Mouse (Mus musculus) stomach, postnatal 0 days (tissue): ENCODE measurements at regions not wholly inside any gene's neighbourhood (a gene's known extent, or its start where the extent isn't known, plus 50 kb on each side); places are given as distances from the start of the nearest gene placed in this dataset.

Experiments used
- ATAC-seq: fragments of 200-750 bp; cut with Nextera tagmentation; 2 replicates; pipeline ENCODE4 v1.8.0; 2017; ENCODE audit not compliant: low FRiP score, low TSS enrichment
- DNase-seq: peaks from one replicate; pipeline ENCODE4 v3.0.0-alpha.2; 2016; ENCODE audit warnings: low spot score
- H3K27ac ChIP-seq: fragments of 300-500 bp; sonication (generic); replicated peaks from 2 replicates; pipeline ENCODE4 v1.5.1; 2014; ENCODE audit warnings: mild to moderate bottlenecking, control low read depth
- H3K27me3 ChIP-seq: fragments of 300-500 bp; sonication (generic); 2 replicates; pipeline ENCODE4 v1.6.1; 2014; ENCODE audit warnings: low read length; ENCODE audit not compliant: control insufficient read depth, insufficient read depth
- H3K36me3 ChIP-seq: fragments of 300-500 bp; sonication (generic); 2 replicates; pipeline ENCODE4 v1.6.1; 2014; ENCODE audit warnings: low read length, mixed read lengths; ENCODE audit not compliant: control insufficient read depth, insufficient read depth
- H3K4me1 ChIP-seq: fragments of 300-500 bp; sonication (generic); replicated peaks from 2 replicates; pipeline ENCODE4 v1.6.1; 2014; ENCODE audit warnings: antibody characterized with exemption; ENCODE audit not compliant: control insufficient read depth, insufficient read depth
- H3K4me2 ChIP-seq: fragments of 300-500 bp; sonication (generic); replicated peaks from 2 replicates; pipeline ENCODE4 v1.6.1; 2014; ENCODE audit warnings: low read depth, mild to moderate bottlenecking, control low read depth, moderate library complexity
- H3K4me3 ChIP-seq: fragments of 300-500 bp; sonication (generic); 2 replicates; pipeline ENCODE4 v1.5.1; 2014; ENCODE audit warnings: low read depth, low read length, control low read depth
- H3K9ac ChIP-seq: fragments of 300-500 bp; sonication (generic); 2 replicates; pipeline ENCODE4 v1.6.1; 2014; ENCODE audit warnings: mild to moderate bottlenecking, low read length, control low read depth, mixed read lengths
- H3K9me3 ChIP-seq: fragments of 300-500 bp; sonication (generic); 2 replicates; pipeline ENCODE4 v1.6.1; 2016; ENCODE audit warnings: low read length; ENCODE audit not compliant: control insufficient read depth
- CTCF ChIP-seq: IDR thresholded peaks from 2 replicates; pipeline ENCODE4 v1.5.1; 2016; ENCODE audit warnings: antibody characterized with exemption, low read depth, mild to moderate bottlenecking, moderate library complexity
- EP300 ChIP-seq: optimal IDR thresholded peaks from 2 replicates; pipeline ENCODE3; 2016; ENCODE audit warnings: antibody characterized with exemption
- WGBS: fragments of 180-500 bp; shearing (Covaris S2); extraction: QIAGEN DNeasy Blood & Tissue Kit; methylation state at CpG from one replicate; pipeline ENCODE4 v1.1.7; 2014; 5-methylcytosine and 5-hydroxymethylcytosine counted together

DNA sequence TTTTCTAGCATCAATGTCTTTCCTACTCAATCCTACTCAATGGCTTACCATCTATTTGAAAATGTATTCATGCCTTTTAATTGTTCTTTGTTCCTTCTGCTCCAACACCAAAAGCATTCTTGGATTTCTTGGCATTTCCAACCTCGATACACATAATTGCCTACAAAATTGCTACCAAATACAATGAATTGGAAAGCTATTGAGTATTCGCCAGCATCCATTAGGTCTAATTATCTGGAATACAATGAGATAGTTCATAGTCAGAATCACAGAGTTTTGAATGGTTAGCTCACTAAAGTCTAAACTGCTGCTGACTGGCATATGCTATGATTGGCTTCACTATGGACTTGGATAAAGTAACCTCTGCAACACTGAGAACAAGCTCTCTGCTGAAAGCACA lies 696.8 kb downstream of the Efnb2 start:
- H3K4me2 ChIP-seq, result no peak overlapping the region
- H3K9me3 ChIP-seq, result no peaks in the 10 kb centered on the region
- no peak overlapping the region for H3K4me3 ChIP-seq
- 93% methylated on average over 2 of the region's 2 CpGs for WGBS
- no peaks in the 10 kb centered on the region for H3K27me3 ChIP-seq
- H3K36me3 ChIP-seq, result no peaks in the 10 kb centered on the region
- no peak overlapping the region for H3K9ac ChIP-seq
- no peak for TF ChIP-seq CTCF
- H3K27ac ChIP-seq, result no peak overlapping the region
- no peaks in the 10 kb centered on the region for H3K4me1 ChIP-seq
- ATAC-seq, result no peak
- DNase-seq, result no peak

GRCm38 (mm10) chr8:7956745-7957144 lies 704.3 kb downstream of the Efnb2 start:
- Histone ChIP-seq H3K4me2 (no peak overlapping the region), H3K27me3 (no peaks in the 10 kb centered on the region), H3K9ac (no peak overlapping the region), H3K27ac (no peak overlapping the region), H3K9me3 (no peaks in the 10 kb centered on the region), H3K36me3 (no peaks in the 10 kb centered on the region), H3K4me3 (no peak overlapping the region), H3K4me1 (no peaks in the 10 kb centered on the region)
- no peak for DNase-seq
- ATAC-seq, result no peak
- no peak for TF ChIP-seq EP300
- no peak for TF ChIP-seq CTCF

DNA sequence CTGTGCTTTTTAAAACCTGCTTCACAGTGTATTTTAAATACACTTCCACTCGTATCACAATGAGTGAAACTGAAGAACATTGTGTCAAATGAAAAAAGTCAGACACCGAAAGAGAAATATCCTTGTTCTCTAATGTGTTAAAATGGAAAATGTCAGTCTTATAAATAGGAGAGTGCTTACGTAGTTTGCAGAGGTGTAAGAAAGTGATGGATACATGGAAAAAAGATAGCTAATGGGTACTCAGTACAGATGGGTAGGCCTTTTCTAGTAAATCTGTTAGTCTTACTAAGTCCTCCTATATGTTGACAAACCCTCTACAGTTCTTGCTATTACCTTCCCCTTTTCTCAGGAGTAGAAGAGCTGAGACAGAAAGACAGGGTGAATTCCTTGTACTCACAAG lies 706.2 kb downstream of the Efnb2 start:
- Histone ChIP-seq H3K27me3 (no peaks in the 10 kb centered on the region), H3K4me1 (no peaks in the 10 kb centered on the region), H3K27ac (no peak overlapping the region), H3K9ac (no peak overlapping the region), H3K9me3 (no peaks in the 10 kb centered on the region), H3K4me3 (no peak overlapping the region), H3K4me2 (no peak overlapping the region), H3K36me3 (no peaks in the 10 kb centered on the region)
- 81% methylated on average over 3 of the region's 3 CpGs for WGBS
- DNase-seq, result no peak
- TF ChIP-seq CTCF (no peak), EP300 (no peak)
- ATAC-seq, result no peak

DNA sequence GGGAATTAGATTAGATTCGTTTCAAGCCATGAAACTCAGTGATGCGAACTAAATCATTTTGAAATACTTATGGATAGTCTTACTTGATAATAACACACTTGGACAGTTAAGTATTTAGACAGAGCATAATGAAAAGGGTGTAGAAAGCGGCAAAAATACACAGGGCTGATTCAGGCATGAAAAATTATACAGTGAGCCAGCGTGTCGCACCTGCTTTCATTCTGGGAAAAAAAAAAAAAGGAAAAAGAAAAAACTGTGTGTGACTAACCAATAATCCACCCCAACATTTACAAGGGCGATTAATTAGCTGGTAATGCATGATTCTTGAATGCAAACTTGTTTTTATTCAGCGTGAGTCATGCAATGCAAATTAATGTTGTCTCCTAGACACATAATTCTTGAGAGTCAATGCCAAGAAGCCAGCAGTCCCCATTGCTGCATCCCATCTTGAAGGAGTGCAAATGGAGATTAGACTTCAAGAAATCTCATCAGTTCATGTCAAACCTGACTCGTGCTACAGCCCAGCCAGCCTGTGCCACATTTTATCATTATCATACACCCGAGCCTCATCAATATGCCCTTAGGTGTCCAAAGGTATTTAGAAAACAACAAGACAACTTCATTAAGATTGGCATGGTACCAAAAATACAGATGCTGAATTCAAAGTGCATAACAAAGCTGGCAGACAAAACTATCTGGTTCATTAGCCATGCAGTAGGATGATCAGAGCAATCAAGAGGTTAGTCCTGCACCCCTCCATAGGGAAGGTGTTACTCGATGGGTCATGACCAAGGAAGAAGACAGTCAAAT lies 714.9 kb downstream of the Efnb2 start:
- DNase-seq (no peak), ATAC-seq (no peak)
- H3K27me3 ChIP-seq, result no peaks in the 10 kb centered on the region
- H3K4me3 ChIP-seq, result no peak overlapping the region
- no peak overlapping the region for H3K27ac ChIP-seq
- WGBS, result 76% methylated on average over 10 of the region's 10 CpGs
- no peaks in the 10 kb centered on the region for H3K9me3 ChIP-seq
- H3K9ac ChIP-seq, result no peak overlapping the region
- TF ChIP-seq CTCF (no peak), EP300 (no peak)
- no peaks in the 10 kb centered on the region for H3K36me3 ChIP-seq
- H3K4me1 ChIP-seq, result no peaks in the 10 kb centered on the region
- H3K4me2 ChIP-seq, result no peak overlapping the region

- H3K4me2 ChIP-seq, result no peak overlapping the region
- no peak for ATAC-seq
- no peaks in the 10 kb centered on the region for H3K36me3 ChIP-seq
- H3K9me3 ChIP-seq, result no peaks in the 10 kb centered on the region
- no peaks in the 10 kb centered on the region for H3K27me3 ChIP-seq
- DNase-seq, result no peak
- no peak overlapping the region for H3K4me3 ChIP-seq
- 85% methylated on average over 2 of the region's 2 CpGs for WGBS
- H3K27ac ChIP-seq, result no peak overlapping the region
- H3K4me1 ChIP-seq, result no peaks in the 10 kb centered on the region
- no peak for TF ChIP-seq CTCF
- no peak for TF ChIP-seq EP300
- H3K9ac ChIP-seq, result no peak overlapping the region
Observed at GRCm38 (mm10) chr8:7936596-7936995, 724.4 kb downstream of the Efnb2 start.

- TF ChIP-seq EP300 (no peak), CTCF (no peak)
- no peak for DNase-seq
- no peak overlapping the region for H3K4me2 ChIP-seq
- no peaks in the 10 kb centered on the region for H3K27me3 ChIP-seq
- no peaks in the 10 kb centered on the region for H3K4me1 ChIP-seq
- H3K4me3 ChIP-seq, result no peak overlapping the region
- no peak overlapping the region for H3K27ac ChIP-seq
- no peak overlapping the region for H3K9ac ChIP-seq
- H3K9me3 ChIP-seq, result no peaks in the 10 kb centered on the region
- WGBS, result 19% methylated on average over 8 of the region's 8 CpGs
- no peaks in the 10 kb centered on the region for H3K36me3 ChIP-seq
- no peak for ATAC-seq
Observed at GRCm38 (mm10) chr8:7919416-7919815, 741.6 kb downstream of the Efnb2 start.
